Mouse (Mus musculus) retina, postnatal 7 days (tissue): ENCODE results near the gene Ppm1l.
"Not testable (repeated sequence)": the region's sequence is repeated elsewhere in the genome, so short reads cannot be mapped to it uniquely, and the experiment has no call there.

Source experiments
- DNase-seq: peaks from one replicate; pipeline ENCODE4 v3.0.0-alpha.2; 2012; ENCODE audit warnings: low read depth, low spot score

Ppm1l gene

GRCm38 (mm10) chr3:69535486-69535885, 218.8 kb downstream of the Ppm1l start:
- no peak for DNase-seq

- no peak for DNase-seq
These were observed 219.4 kb downstream of the Ppm1l start for GRCm38 (mm10) chr3:69535941-69536647.

- DNase-seq, result no peak
These were observed 226.3 kb downstream of the Ppm1l start for GRCm38 (mm10) chr3:69542962-69543361.

- DNase-seq, result no peak
These were observed 227.1 kb downstream of the Ppm1l start for GRCm38 (mm10) chr3:69543730-69544129.

- no peak for DNase-seq
These were observed 228.4 kb downstream of the Ppm1l start for GRCm38 (mm10) chr3:69545017-69545416.

DNA sequence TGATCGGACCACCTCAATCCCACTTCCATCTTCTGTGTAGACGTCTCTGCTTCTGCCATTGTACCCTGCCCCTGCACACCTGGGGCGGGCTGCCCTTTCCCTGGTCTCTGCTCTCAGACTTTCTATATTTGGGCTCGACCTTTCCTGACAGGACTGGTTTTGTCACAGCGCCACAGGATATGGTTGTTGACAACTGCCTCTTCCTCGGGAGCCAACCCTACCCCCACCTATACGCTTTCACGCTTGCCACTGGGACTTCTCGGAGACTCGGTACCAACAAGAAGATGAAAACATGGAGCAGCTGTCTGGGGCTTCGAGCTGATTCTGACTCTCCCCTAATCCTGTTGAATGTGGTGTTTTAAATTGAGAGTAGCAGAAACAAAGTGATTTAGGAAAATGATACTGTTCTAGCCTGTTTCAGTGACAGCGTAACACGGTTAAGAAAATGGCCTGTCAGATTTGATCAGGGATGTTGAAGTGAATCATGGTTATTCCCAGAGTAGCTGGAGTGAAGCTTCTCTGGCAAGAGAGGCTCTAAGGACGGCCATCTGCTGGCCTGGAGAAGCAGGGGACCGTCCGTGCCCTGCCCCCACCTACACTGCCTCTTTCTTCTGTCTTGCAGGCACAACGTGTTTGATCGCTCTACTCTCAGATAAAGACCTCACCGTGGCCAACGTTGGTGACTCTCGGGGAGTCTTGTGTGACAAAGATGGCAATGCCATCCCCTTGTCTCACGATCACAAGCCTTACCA, 232.2 kb downstream of the Ppm1l start:
- no peak for DNase-seq

- DNase-seq, result no peak
These were observed 232.9 kb downstream of the Ppm1l start for GRCm38 (mm10) chr3:69549602-69550001.

- DNase-seq, result no peak
These were observed 238.8 kb downstream of the Ppm1l start for GRCm38 (mm10) chr3:69555511-69555910.

- no peak for DNase-seq
These were observed 239.6 kb downstream of the Ppm1l start for GRCm38 (mm10) chr3:69556092-69556778.

DNA sequence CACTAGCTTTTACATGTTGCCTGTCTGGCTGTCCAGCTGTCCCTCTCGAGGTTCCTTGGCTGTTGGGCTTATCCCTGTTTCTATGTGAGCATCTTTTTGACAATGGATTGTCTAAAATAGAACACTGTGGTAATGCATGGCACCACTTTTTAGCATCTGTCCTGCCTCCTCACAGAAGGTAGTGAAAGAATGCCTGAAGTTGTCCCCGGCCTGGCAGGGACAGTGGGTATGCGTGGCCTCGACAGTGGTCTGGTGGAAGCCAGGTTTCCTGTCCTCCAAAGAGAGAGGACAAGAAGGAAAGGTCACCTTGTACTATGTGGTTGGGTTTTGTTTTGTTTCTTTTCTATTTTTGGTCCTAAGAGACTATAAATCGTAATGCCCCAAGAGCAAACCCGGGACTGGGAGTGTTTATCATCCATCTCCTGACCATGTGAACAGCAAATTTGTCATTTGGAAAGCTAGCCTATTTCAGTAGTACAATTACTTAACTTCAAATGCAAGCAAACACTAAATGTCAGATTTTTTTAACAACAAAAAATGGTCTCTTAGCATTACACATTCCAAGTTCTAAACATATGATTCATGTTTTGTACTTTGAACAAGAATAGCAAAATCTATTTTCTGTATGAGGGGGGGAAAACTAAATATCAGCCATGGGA, 242.8 kb downstream of the Ppm1l start:
- DNase-seq, result no peak

DNA sequence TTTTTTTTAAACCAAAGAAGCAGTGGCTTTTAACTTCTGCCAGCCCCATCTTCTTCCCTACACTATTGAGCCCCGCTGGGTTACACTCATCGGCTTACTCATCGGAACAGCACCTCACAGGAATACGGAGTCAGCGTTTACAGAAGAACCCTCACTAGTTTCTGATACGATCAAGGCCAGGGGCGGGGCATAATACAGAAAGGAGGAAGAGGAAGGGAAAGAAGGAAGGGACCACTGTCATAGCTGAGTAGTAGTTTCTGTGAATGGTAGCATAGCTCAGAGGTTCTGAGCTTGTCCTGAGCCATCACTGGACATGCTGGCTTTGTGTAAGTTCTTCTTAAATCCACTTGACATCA, 243.3 kb downstream of the Ppm1l start:
- no peak for DNase-seq

GRCm38 (mm10) chr3:69561686-69562085, 245.0 kb downstream of the Ppm1l start:
- DNase-seq, result no peak

DNA sequence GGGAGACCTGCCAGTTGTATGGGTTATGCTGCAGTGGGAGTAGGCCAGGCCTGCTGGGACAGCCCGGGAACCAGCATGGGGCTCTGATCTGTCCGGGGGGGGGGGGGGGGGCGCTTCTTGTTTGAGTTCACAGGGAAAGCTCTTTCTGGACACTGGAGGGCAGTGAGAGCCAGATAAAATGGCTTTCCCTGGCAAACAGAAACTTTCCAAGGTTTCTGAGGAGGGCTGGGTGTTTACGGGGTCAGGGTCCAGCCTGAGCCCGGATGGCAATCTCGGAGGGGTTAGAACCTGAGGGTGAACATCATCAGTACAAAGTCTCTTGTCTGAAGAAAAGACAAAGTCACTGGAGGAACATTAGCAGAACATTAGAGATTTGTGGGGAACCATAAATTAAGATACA, 246.7 kb downstream of the Ppm1l start:
- no peak for DNase-seq

DNA sequence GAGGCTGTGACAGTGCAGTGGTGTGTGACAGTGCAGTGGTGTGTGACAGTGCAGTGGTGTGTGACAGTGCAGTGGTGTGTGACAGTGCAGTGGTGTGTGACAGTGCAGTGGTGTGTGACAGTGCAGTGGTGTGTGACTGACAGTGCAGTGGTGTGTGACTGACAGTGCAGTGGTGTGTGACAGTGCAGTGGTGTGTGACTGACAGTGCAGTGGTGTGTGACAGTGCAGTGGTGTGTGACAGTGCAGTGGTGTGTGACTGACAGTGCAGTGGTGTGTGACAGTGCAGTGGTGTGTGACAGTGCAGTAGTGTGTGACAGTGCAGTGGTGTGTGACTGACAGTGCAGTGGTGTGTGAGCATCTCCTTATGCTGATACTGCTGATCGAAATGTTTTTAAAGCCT, 248.9 kb downstream of the Ppm1l start:
- not testable (repeated sequence) for DNase-seq

DNA sequence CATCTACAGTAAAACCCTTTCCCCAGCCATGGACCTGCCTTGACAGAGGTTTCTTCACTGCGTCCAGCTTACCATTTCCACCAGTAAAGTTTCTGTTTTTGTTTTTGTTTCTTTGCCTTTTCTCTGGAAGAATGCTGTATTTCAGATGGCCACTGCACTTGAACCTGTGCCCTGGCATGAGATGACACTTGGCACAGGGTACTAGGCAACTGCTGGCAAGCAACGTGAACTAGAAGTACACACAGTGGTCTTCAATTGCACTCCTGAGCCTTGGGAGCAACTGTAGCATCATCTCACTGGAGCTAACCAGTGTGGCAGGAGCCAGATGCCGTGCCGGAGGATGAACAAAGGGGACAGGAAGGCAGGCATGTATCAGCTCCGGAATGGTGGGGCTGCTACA, 255.9 kb downstream of the Ppm1l start:
- DNase-seq, result no peak

DNA sequence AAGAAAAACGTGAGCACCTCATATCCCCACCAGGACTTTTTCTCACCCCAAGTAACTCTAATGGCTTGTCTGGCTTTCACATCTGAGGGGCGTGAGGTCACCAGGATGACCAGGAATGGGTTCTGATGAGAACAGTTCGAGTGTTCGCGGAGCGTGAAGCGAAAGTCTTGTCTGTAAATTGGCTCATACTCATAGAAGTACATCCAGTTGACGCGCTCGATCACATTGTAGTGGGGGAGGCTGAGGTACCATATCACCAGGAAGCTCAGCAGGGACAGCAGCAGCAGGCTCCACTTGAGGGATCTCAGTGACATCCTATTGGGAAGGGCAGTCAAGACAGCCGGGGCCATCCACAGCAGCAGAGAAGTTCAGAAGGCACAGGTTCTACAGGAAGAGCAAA, 258.9 kb downstream of the Ppm1l start:
- no peak for DNase-seq

DNA sequence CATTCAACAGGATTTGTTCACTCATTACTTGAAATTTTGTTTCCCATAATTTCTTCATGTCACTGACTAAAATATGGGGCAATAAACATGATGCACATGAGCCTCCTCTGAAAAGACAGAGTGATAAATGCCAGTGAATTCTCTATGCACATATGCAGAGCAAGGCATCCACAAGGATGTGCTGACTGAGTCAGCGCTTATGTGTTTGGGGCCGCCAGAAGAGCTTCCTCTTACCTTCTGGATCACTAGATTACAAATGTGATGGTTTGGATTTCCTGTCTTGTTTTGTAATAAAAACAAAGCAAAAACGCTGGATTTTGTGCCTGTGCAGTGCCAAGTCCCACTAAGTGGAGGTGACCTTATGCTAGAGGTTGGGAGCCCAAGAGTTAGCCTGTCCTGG, 260.1 kb downstream of the Ppm1l start:
- no peak for DNase-seq

- DNase-seq, result no peak
These were observed 262.1 kb downstream of the Ppm1l start for GRCm38 (mm10) chr3:69578791-69579190.

DNA sequence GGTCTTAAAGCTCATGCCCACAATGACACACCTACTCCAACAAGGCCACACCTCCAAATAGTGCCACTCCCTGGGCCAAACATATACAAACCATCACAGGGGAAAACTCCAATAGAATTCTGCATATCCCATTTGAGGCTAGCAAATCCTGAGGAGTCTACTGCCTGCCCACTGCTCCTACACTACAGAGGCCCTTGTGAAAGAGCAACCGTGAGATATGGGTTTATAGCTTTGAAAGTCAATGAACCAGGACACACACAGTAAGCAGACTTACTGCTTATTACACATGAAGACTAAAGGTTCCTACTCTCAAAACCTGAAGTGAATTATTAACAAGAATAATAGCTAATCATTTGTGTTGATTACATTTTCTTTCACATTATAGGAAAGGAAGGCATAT, 267.1 kb downstream of the Ppm1l start:
- DNase-seq, result no peak

- DNase-seq, result no peak
These were observed 271.6 kb downstream of the Ppm1l start for GRCm38 (mm10) chr3:69588101-69588760.

GRCm38 (mm10) chr3:69593426-69593825, 276.8 kb downstream of the Ppm1l start:
- DNase-seq, result no peak

- no peak for DNase-seq
These were observed 277.4 kb downstream of the Ppm1l start for GRCm38 (mm10) chr3:69594071-69594470.
